Mouse (Mus musculus): ENCODE data around the gene Eva1c. TPM values are rescaled to one million over a fixed set of nuclear protein-coding genes. Genes with fewer than 3 reads are reported as not detected.

Gene Eva1c
- 1.6 and 1.9 TPM in 2 replicates for polyA plus RNA-seq (2014; fragmentation: Nextera tagmentation; extraction: Ambion mirVana)

- DNase-seq (ENCODE audit: low spot score) (no peak), ATAC-seq (replicated peaks; ENCODE audit: low FRiP score) (no peak)
- Histone ChIP-seq H3K4me1 (replicated peaks; ENCODE audit: control insufficient read depth, insufficient read depth, low read length) (peaks cover 14% of the 10 kb centered on the region), H3K9ac (ENCODE audit: low read length) (no peak within 1 kb of the TSS), H3K27ac (ENCODE audit: low read depth, low read length) (no peak within 1 kb of the TSS), H3K9me3 (ENCODE audit: control insufficient read depth, low read length) (no peaks in the 10 kb centered on the region), H3K36me3 (ENCODE audit: control insufficient read depth, insufficient read depth, low read length) (no peaks in the 10 kb centered on the region), H3K4me2 (ENCODE audit: low read depth, low read length, severe bottlenecking) (no peak within 1 kb of the TSS), H3K27me3 (ENCODE audit: control insufficient read depth, insufficient read depth, low read length) (peaks cover 23% of the 10 kb centered on the region), H3K4me3 (ENCODE audit: low read depth, low read length) (no peak within 1 kb of the TSS)
- 70% methylated on average over 7 of the region's 7 CpGs for WGBS
Observed at GRCm38 (mm10) chr16:90826457-90826856, at the start of gene Eva1c. Gene Eva1c (plus strand): TSS chr16:90826719.

GRCm38 (mm10) chr16:90779783-90780182 lies 46.7 kb upstream of the Eva1c start:
- Histone ChIP-seq H3K27me3 (ENCODE audit: control insufficient read depth, insufficient read depth, low read length) (no peaks in the 10 kb centered on the region), H3K4me1 (replicated peaks; ENCODE audit: control insufficient read depth, insufficient read depth, low read length) (no peaks in the 10 kb centered on the region), H3K27ac (ENCODE audit: low read depth, low read length) (no peak overlapping the region), H3K4me3 (ENCODE audit: low read depth, low read length) (no peak overlapping the region), H3K9me3 (ENCODE audit: control insufficient read depth, low read length) (no peaks in the 10 kb centered on the region), H3K4me2 (ENCODE audit: low read depth, low read length, severe bottlenecking) (no peak overlapping the region), H3K36me3 (ENCODE audit: control insufficient read depth, insufficient read depth, low read length) (no peaks in the 10 kb centered on the region; the same call in 1 of the 2 replicates), H3K9ac (ENCODE audit: low read length) (no peak overlapping the region)
- no peak for DNase-seq (ENCODE audit: low spot score)
- no peak for ATAC-seq (replicated peaks; ENCODE audit: low FRiP score)
- WGBS: 86% methylated on average over 11 of the region's 11 CpGs

- DNase-seq (ENCODE audit: low spot score) (no peak), ATAC-seq (replicated peaks; ENCODE audit: low FRiP score) (no peak)
- WGBS: 93% methylated on average over 11 of the region's 11 CpGs
- no peak overlapping the region for H3K4me2 ChIP-seq (ENCODE audit: low read depth, low read length, severe bottlenecking)
- no peak overlapping the region for H3K9ac ChIP-seq (ENCODE audit: low read length)
- H3K4me1 ChIP-seq (replicated peaks; ENCODE audit: control insufficient read depth, insufficient read depth, low read length): no peaks in the 10 kb centered on the region
- H3K27ac ChIP-seq (ENCODE audit: low read depth, low read length): no peak overlapping the region
- H3K36me3 ChIP-seq (ENCODE audit: control insufficient read depth, insufficient read depth, low read length): peaks cover 3% of the 10 kb centered on the region
- no peaks in the 10 kb centered on the region for H3K27me3 ChIP-seq (ENCODE audit: control insufficient read depth, insufficient read depth, low read length)
- no peaks in the 10 kb centered on the region for H3K9me3 ChIP-seq (ENCODE audit: control insufficient read depth, low read length)
- no peak overlapping the region for H3K4me3 ChIP-seq (ENCODE audit: low read depth, low read length)
Observed at GRCm38 (mm10) chr16:90783302-90783701, 43.2 kb upstream of the Eva1c start.

DNA sequence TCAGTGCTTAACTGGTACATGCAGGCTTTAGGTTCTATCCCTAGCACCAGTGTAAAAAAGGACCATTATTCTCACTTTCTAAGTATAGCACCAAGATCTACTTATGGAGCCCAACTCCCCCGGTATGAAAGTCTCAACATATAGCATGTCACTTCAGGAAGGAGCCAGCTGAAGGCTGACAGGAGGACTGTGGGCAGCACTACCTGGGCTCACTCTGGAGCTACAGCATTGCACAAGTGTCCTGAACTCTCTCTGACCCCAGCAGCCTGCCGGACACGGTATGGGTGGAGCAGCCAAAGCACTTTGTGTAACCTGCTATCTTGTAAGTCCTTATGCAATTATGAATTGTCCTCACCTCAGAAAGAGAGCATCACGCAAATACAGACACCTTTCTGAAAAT lies 41.3 kb upstream of the Eva1c start:
- H3K4me1 ChIP-seq (replicated peaks; ENCODE audit: control insufficient read depth, insufficient read depth, low read length): no peaks in the 10 kb centered on the region
- no peaks in the 10 kb centered on the region for H3K27me3 ChIP-seq (ENCODE audit: control insufficient read depth, insufficient read depth, low read length)
- 94% methylated on average over 4 of the region's 4 CpGs for WGBS
- no peak overlapping the region for H3K4me3 ChIP-seq (ENCODE audit: low read depth, low read length)
- peaks cover 3% of the 10 kb centered on the region for H3K36me3 ChIP-seq (ENCODE audit: control insufficient read depth, insufficient read depth, low read length)
- H3K9me3 ChIP-seq (ENCODE audit: control insufficient read depth, low read length): no peaks in the 10 kb centered on the region
- H3K4me2 ChIP-seq (ENCODE audit: low read depth, low read length, severe bottlenecking): no peak overlapping the region
- no peak overlapping the region for H3K27ac ChIP-seq (ENCODE audit: low read depth, low read length)
- ATAC-seq (replicated peaks; ENCODE audit: low FRiP score) (no peak), DNase-seq (ENCODE audit: low spot score) (no peak)
- H3K9ac ChIP-seq (ENCODE audit: low read length): no peak overlapping the region

DNA sequence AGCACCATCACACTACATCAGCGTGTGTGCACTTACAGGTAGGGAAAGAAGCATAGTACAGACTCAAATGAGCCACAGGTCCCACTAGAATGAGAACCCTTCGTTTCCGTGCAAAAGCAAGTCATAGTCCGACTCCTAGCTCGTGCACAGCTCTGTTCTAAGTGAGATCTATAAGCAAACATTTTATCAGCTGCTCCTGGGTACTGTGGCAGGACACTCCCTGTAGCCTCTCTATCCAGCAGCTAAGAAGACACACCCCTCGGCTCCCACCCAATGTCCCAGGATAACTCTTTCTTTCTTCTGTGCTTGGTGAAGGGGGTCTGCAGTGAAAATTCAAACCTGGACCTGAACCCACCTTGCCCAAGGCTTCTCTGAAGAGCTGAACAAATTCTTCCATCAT lies 37.9 kb upstream of the Eva1c start:
- H3K9me3 ChIP-seq (ENCODE audit: control insufficient read depth, low read length): no peaks in the 10 kb centered on the region
- no peaks in the 10 kb centered on the region for H3K4me1 ChIP-seq (replicated peaks; ENCODE audit: control insufficient read depth, insufficient read depth, low read length)
- no peak overlapping the region for H3K4me3 ChIP-seq (ENCODE audit: low read depth, low read length)
- WGBS: 95% methylated on average over 6 of the region's 6 CpGs
- no peak overlapping the region for H3K27ac ChIP-seq (ENCODE audit: low read depth, low read length)
- ATAC-seq (replicated peaks; ENCODE audit: low FRiP score) (no peak), DNase-seq (ENCODE audit: low spot score) (no peak)
- no peak overlapping the region for H3K4me2 ChIP-seq (ENCODE audit: low read depth, low read length, severe bottlenecking)
- H3K36me3 ChIP-seq (ENCODE audit: control insufficient read depth, insufficient read depth, low read length): peaks cover 3% of the 10 kb centered on the region
- H3K27me3 ChIP-seq (ENCODE audit: control insufficient read depth, insufficient read depth, low read length): no peaks in the 10 kb centered on the region
- H3K9ac ChIP-seq (ENCODE audit: low read length): no peak overlapping the region

DNA sequence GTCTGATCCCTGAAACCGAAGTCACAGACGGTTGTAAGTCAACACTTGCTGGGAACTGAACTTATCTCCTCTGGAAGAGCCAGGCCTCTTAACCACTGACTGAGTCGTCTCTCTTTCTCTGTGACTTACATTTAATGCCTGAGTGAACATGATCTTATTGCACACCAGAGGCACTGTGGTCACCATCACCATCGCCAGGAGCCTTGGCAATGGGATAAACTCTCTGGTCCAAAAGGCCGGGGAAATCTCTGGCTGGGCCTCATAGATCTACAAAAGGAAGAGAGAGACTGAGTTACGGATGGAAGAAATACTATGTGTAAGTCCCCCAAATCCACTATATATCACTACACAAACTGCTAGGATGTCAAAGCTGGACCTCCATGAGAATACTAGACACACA lies 35.6 kb upstream of the Eva1c start:
- no peak overlapping the region for H3K4me2 ChIP-seq (ENCODE audit: low read depth, low read length, severe bottlenecking)
- no peaks in the 10 kb centered on the region; the same call in 1 of the 2 replicates for H3K36me3 ChIP-seq (ENCODE audit: control insufficient read depth, insufficient read depth, low read length)
- H3K27me3 ChIP-seq (ENCODE audit: control insufficient read depth, insufficient read depth, low read length): no peaks in the 10 kb centered on the region
- H3K27ac ChIP-seq (ENCODE audit: low read depth, low read length): no peak overlapping the region
- no peaks in the 10 kb centered on the region for H3K4me1 ChIP-seq (replicated peaks; ENCODE audit: control insufficient read depth, insufficient read depth, low read length)
- no peak overlapping the region for H3K9ac ChIP-seq (ENCODE audit: low read length)
- H3K4me3 ChIP-seq (ENCODE audit: low read depth, low read length): no peak overlapping the region
- H3K9me3 ChIP-seq (ENCODE audit: control insufficient read depth, low read length): no peaks in the 10 kb centered on the region
- DNase-seq (ENCODE audit: low spot score) (no peak), ATAC-seq (replicated peaks; ENCODE audit: low FRiP score) (no peak)
- 92% methylated on average over 6 of the region's 6 CpGs for WGBS

- Histone ChIP-seq H3K4me3 (ENCODE audit: low read depth, low read length) (no peak overlapping the region), H3K9ac (ENCODE audit: low read length) (no peak overlapping the region), H3K4me2 (ENCODE audit: low read depth, low read length, severe bottlenecking) (no peak overlapping the region), H3K36me3 (ENCODE audit: control insufficient read depth, insufficient read depth, low read length) (no peaks in the 10 kb centered on the region; the same call in 1 of the 2 replicates), H3K27ac (ENCODE audit: low read depth, low read length) (no peak overlapping the region), H3K4me1 (replicated peaks; ENCODE audit: control insufficient read depth, insufficient read depth, low read length) (no peaks in the 10 kb centered on the region), H3K9me3 (ENCODE audit: control insufficient read depth, low read length) (no peaks in the 10 kb centered on the region), H3K27me3 (ENCODE audit: control insufficient read depth, insufficient read depth, low read length) (no peaks in the 10 kb centered on the region)
- DNase-seq (ENCODE audit: low spot score): no peak
- no peak for ATAC-seq (replicated peaks; ENCODE audit: low FRiP score)
- WGBS: 87% methylated on average over 5 of the region's 5 CpGs
Observed at GRCm38 (mm10) chr16:90792066-90792465, 34.5 kb upstream of the Eva1c start.

GRCm38 (mm10) chr16:90792500-90792899 lies 34.0 kb upstream of the Eva1c start:
- Histone ChIP-seq H3K4me3 (ENCODE audit: low read depth, low read length) (no peak overlapping the region), H3K4me1 (replicated peaks; ENCODE audit: control insufficient read depth, insufficient read depth, low read length) (no peaks in the 10 kb centered on the region), H3K9ac (ENCODE audit: low read length) (no peak overlapping the region), H3K9me3 (ENCODE audit: control insufficient read depth, low read length) (no peaks in the 10 kb centered on the region), H3K27ac (ENCODE audit: low read depth, low read length) (no peak overlapping the region), H3K36me3 (ENCODE audit: control insufficient read depth, insufficient read depth, low read length) (no peaks in the 10 kb centered on the region; the same call in 1 of the 2 replicates), H3K27me3 (ENCODE audit: control insufficient read depth, insufficient read depth, low read length) (no peaks in the 10 kb centered on the region), H3K4me2 (ENCODE audit: low read depth, low read length, severe bottlenecking) (no peak overlapping the region)
- no peak for DNase-seq (ENCODE audit: low spot score)
- no peak for ATAC-seq (replicated peaks; ENCODE audit: low FRiP score)
- WGBS: 87% methylated on average over 3 of the region's 3 CpGs

DNA sequence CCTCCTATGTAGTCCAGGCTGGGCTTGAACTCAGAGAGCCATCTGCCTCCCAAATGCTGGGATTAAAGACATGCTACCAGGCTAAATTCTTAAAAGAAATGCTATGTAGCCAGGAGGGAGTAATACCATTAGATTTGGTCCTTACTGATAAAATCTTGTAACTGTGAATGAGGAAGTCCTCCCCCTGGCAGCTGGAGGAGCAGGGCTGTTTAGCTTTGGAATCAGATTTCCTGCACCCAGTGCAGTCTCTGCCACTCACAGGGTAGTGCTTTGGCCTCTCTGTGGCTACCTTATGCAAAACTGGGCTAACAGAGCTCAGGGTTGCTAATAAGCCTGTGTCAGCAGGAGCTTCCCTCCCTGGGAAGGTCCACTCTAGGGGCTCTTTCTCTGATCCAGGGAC lies 31.8 kb upstream of the Eva1c start:
- ATAC-seq (replicated peaks; ENCODE audit: low FRiP score): no peak
- Histone ChIP-seq H3K9me3 (ENCODE audit: control insufficient read depth, low read length) (no peaks in the 10 kb centered on the region), H3K4me3 (ENCODE audit: low read depth, low read length) (no peak overlapping the region), H3K27ac (ENCODE audit: low read depth, low read length) (no peak overlapping the region), H3K9ac (ENCODE audit: low read length) (no peak overlapping the region), H3K4me2 (ENCODE audit: low read depth, low read length, severe bottlenecking) (no peak overlapping the region), H3K36me3 (ENCODE audit: control insufficient read depth, insufficient read depth, low read length) (no peaks in the 10 kb centered on the region; the same call in 1 of the 2 replicates), H3K4me1 (replicated peaks; ENCODE audit: control insufficient read depth, insufficient read depth, low read length) (no peaks in the 10 kb centered on the region), H3K27me3 (ENCODE audit: control insufficient read depth, insufficient read depth, low read length) (no peaks in the 10 kb centered on the region)
- DNase-seq (ENCODE audit: low spot score): no peak
